Mouse (Mus musculus): ENCODE measurements around the gene Cmss1.

Gene Cmss1

GRCm38 (mm10) chr16:57556244-57556643, 50.4 kb downstream of the Cmss1 start:
- no peak for DNase-seq

DNA sequence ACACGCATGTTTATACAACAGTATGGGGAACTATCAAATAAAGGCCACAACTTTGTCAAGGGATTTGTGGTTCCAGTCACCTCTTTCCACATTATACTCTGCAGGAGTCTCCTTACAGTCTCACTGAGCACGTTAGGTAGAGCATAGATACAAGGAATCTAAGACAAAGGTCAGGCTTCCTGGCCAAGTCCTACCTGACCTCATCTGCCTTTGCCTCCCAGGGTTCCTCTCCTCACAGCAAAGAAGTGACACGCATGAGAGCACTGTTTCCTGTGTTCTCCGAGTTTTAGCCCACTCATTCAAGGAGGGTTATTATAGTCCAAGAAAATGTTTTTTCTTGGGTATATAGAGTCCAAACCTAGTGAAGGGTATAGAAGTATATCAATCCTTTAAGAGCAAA, 51.0 kb downstream of the Cmss1 start:
- no peak for DNase-seq

DNA sequence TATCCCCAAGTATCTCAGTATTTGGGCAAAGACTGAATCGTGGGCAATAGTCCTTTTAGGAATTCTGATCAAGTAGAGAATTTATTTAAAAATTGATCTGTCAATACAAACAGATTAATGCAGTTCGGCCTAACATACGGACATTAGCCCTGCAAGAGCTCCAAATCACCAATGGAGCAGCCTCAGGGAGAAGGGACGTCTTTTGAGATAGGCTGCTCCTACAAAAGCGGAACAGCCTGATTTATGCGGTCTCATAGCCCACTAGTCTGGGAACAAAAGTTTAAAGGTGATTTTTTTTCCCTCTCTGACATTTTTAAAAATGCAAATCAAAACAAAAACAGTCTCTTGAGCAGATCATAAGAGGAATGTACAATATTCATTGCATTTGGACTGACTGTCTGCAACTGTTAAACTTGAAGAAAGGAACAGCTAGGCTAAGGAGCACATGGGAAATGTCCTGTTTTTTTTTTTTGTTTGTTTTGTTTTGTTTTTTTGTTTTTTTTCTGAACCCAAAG, 51.7 kb downstream of the Cmss1 start:
- DNase-seq: no peak

GRCm38 (mm10) chr16:57553235-57553634, 53.4 kb downstream of the Cmss1 start:
- no peak for DNase-seq

GRCm38 (mm10) chr16:57552709-57553108, 54.0 kb downstream of the Cmss1 start:
- DNase-seq: no peak

- DNase-seq: peak in 1 of 2 experiments; percentile 24
Measured at GRCm38 (mm10) chr16:57551617-57552016, 55.0 kb downstream of the Cmss1 start.

DNA sequence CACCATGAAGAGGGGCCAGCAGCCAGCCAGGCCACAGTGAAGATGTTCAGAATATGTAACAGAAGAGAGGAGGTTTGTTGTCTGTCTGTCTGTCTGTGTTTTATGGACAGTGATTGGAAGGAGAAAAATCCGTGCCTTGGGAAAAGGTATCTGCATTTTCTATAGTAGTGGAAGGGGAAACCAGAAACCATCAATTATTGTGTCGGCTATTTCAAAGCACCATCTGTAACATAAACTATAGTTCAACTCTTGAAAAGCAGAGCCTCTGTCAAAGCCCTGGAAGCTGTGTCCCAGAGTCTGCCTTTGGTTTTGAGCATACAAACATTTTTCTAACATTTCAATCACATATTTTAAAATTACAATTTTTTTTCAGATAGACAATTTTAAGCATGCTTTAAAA, 55.8 kb downstream of the Cmss1 start:
- DNase-seq: no peak

DNA sequence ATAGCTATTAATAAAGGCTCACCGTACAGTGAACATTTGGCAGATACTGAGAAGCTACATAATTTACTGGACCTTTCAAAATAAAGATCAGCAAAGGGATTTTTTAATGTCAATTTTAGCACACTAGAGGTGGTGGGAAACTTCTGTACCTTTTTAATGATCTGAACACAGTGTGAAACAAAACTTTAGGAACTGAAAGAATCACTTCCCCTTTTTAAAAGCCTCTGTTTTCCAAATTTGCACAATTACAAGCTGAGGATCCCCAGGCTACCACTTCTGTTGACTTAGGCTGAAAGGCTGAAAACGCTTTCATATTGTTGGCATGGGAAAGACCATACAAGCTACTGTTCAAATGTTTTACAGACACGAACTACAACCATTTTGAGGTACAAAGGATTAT, 56.6 kb downstream of the Cmss1 start:
- DNase-seq: no peak

DNA sequence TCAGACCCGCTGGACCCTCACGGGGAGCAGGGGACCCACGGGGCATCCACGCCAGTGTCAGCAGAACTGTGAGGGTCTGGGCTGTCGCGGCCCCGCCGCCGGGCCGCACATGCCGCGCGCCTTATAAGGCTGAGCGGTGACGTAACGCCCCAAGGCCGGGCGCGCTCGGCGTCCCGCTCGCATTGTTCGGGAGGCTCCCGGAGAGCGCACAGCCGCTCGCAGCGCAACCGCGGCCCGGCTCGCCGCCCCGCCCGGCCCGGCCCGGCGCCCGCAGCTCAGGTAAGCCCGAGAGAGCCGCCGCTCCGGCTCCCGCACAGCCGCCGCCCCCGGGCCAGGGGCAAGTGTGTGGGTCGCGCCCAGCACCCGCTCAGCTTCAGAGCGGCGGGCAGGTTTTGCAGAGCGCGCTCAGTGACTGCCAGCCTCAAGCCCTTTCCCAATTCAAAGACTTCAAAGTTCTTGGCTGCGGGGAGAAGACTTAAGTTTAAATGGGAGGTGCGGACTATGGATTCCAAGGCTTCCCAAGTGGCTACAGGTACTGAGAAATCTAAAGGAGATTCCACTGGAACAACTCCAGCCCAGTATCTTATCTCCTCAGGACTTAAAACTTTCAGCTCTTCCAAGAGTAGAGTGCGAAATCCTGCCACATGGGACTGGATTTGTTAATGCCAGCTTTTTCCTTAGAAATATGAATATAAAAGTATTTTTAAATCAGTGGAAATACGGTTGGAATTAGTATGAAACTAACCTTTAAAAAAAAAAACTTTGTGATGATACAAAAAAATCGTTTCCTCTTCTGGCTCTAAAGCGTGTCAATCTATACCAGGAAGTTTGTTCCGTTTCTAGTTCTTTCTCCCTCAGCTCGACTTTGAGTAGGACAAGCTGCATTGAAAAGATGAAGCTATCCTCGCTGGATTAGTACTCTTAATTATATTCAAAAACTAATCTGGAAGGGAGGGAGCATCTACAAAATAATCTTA, 57.3 kb downstream of the Cmss1 start:
- peak; percentile 83 to 90 for DNase-seq

DNA sequence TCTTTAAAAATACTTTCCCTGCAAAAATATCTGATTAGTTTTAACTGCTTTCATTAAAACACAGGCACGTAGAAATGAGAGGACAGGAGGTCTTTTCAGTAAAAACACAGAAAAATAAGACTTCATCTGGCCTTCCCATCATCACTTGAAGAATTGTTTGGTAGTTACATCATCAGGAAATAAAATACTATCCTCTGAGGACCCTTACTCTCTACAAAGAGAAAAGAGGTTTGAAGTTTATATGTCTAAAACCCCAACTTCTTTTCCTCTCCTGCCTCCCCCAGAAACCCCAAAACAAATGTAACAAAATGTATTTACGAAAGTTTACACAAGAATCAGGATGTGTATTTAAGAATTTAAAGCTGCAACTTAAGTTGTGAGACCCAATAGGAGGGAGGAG, 58.1 kb downstream of the Cmss1 start:
- DNase-seq: no peak

GRCm38 (mm10) chr16:57546355-57546754, 60.3 kb downstream of the Cmss1 start:
- DNase-seq: no peak

DNA sequence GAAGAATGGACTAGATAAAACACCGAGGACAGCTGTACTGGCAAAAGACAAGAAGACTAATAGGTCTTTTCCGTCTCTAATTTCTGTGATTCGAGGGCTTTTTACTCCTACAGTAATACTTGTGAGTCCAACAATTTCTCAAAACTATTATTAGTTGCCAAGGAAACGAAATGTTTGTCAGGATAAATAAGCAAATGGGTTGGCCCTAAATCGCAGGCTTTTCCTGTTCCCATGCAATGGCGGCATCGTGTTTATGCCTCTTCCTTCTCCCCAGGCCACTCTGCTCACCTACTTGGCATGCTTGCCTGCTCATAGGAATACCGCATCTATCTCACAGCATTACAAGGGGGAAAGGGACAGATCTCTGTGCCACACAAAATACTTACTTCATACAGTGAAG, 62.2 kb downstream of the Cmss1 start:
- no peak for DNase-seq

- no peak for DNase-seq
Measured at GRCm38 (mm10) chr16:57543243-57543642, 63.4 kb downstream of the Cmss1 start.

DNA sequence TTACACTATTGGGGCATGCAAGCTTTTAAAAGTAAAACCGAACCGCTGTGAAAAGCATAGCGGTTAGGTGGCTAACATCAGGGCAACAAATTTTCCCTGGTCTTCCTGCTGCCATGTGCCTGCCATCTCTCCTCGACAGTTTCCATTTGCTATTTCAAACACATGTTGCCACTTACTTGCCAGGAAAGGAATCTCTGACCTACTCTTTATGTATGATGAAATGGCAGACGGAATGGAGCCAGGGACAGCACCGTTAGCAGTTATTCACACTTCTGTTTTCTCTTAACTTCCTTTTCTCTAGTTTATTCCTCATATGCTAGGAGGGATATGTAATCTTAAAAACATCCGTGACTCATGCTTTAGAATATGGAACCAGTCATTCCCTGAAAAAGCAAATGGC, 70.2 kb downstream of the Cmss1 start:
- DNase-seq: no peak

- DNase-seq: no peak
Measured at GRCm38 (mm10) chr16:57534811-57535210, 71.9 kb downstream of the Cmss1 start.

GRCm38 (mm10) chr16:57534365-57534764, 72.3 kb downstream of the Cmss1 start:
- no peak for DNase-seq

DNA sequence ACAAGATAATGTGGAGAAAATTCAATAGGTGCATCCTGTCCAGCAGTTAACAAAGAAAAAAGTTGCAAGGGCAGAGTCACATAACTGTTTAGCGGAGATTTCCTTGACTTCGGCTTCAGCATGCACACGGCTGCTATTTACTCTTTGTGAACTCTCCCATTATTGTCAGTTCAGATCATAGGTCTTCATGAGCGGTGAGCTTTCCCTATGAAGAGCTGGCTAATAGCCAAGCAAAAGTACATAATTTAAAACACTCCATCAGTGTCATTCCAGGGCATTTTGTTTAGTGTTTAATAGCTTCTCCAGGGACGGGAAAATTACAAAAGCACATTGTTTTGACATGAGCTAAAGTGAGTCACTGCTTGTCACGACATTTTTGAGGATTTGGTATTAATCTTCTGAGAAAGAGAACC, 74.6 kb downstream of the Cmss1 start:
- no peak for DNase-seq

DNA sequence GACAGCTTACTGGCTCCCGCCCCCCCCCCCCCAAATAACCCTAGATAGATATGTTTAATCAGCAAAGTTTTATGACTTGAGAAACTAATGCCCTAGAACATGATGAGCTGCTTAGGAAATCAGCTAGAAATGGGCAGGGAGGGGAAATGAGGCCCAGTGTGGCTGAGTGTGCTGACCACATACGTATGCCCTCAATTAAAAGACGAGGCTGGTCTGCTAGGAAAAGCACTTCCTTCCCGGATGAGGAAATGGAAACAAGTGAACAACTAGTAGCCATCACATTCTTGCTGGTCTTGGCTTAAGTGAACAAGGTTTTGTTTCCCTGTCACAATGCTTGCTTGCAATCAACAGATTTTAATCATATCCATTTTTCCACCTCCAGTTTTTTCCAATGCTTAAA, 76.1 kb downstream of the Cmss1 start:
- no peak for DNase-seq

DNA sequence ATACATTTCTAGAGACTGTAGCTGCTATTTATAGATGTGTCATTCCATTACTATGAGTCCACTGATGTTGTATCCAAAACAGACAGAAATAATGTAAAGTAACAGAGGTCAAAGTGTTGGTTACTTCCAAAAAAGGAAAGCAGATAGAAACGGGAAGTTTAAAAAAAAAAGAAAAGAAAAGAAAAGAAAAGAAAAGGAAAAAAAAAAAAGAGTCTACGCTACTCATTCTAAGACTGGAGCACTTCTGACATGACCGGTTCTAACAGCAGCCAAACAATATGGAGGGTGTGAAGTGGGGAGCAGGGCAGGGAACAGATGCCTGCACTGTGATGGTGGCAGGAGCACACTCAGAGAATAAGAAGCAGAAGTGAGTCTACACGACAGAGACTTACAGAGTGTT, 78.2 kb downstream of the Cmss1 start:
- no peak for DNase-seq

DNA sequence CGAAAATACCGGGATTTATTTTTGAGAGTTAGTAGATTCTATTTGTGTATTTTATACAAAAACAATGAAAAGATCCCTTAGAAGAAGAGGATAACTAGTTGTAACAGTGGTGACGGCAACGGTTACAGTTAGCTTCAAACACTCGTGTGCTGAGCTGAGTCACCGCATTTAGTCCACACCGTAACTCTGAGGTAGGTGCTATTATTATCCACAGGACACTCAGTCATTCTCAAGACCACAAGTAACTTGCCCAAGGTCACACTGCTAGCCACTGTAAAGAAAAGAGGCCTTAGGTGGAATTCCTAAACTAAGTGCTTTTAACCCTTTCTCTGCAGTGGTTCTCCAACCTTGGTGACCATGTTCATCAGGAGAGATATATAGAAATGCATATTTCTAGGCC, 79.8 kb downstream of the Cmss1 start:
- no peak for DNase-seq

DNA sequence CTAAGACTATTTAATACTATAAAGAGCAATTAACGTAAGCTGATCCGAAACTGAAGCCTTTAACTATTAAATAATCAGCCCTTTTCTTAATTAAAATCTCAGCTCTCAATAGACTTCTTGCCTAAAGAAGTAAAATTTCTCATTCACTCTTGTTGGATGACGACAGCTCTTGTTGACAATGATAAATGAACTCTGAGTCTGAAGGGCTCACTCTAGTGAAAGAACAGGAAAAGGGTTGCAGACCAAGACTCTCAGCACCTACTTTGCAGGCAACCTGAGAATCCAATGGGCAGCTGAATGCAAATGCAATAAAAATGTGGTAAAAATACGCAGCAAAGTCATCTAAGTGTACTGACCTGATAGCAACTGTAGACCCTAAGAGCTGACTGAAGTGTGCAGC, 81.2 kb downstream of the Cmss1 start:
- DNase-seq: no peak

DNA sequence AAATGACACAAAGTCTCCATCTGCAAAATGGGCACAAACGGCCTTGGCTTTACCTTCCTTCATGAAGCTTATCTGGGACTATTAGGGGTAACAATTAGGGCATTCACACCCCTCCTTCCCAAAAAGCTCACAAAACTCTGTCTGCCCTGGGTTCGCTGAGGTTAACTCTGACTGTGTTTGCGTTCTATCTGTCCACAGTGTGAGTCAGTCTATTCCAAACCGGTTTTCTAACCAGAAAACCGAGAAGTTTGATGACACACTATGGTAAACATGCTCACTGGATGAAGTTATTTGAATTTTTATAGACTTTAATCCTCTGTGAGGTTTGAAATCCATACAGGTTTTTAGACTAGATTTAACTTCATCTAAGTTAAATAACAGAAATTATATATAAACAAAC, 81.6 kb downstream of the Cmss1 start:
- no peak for DNase-seq

- peak in 1 of 2 experiments; percentile 8 for DNase-seq
Measured at GRCm38 (mm10) chr16:57515636-57516035, 91.0 kb downstream of the Cmss1 start.

- no peak for DNase-seq
Measured at GRCm38 (mm10) chr16:57514371-57514770, 92.3 kb downstream of the Cmss1 start.

DNA sequence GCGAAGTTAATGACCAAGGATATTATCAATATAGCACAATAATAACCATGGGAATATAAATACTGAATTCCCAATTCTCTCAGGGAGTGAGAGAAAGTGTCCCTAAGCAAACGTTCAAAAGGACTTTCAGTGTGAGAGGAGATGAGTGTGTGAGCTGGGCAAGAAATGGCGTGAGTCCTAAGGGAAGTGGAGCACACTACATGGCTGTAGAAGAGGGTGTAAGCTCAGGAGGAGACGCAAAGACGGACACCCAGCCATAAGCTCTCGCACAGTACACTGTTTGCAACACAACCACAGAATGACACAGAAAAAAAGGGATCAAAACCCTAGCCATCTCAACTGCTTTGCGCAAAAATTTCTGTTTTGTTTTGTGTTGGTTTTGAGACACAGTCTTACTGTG, 93.1 kb downstream of the Cmss1 start:
- DNase-seq: no peak
